Mouse (Mus musculus): ENCODE measurements around the gene Lrrc9.

Lrrc9 gene

GRCm38 (mm10) chr12:72476773-72477450 lies 35.2 kb downstream of the Lrrc9 start:
- no peak for DNase-seq

GRCm38 (mm10) chr12:72482226-72482625 lies 40.6 kb downstream of the Lrrc9 start:
- no peak for DNase-seq

GRCm38 (mm10) chr12:72484872-72485271 lies 43.2 kb downstream of the Lrrc9 start:
- no peak for DNase-seq

GRCm38 (mm10) chr12:72487498-72487897 lies 45.8 kb downstream of the Lrrc9 start:
- no peak for DNase-seq

GRCm38 (mm10) chr12:72489995-72490394 lies 48.3 kb downstream of the Lrrc9 start:
- no peak for DNase-seq

GRCm38 (mm10) chr12:72491063-72491719 lies 49.5 kb downstream of the Lrrc9 start:
- DNase-seq, result no peak

- DNase-seq, result no peak
Measured at GRCm38 (mm10) chr12:72496866-72497600, 55.4 kb downstream of the Lrrc9 start.

GRCm38 (mm10) chr12:72509606-72510005 lies 67.9 kb downstream of the Lrrc9 start:
- no peak for DNase-seq

- DNase-seq, result no peak
Measured at GRCm38 (mm10) chr12:72515446-72515845, 73.8 kb downstream of the Lrrc9 start.

GRCm38 (mm10) chr12:72518114-72518728 lies 76.6 kb downstream of the Lrrc9 start:
- no peak for DNase-seq

- no peak for DNase-seq
Measured at GRCm38 (mm10) chr12:72519352-72519751, 77.7 kb downstream of the Lrrc9 start.

GRCm38 (mm10) chr12:72519855-72520254 lies 78.2 kb downstream of the Lrrc9 start:
- no peak for DNase-seq

- peak; percentile 38 for DNase-seq
Measured at GRCm38 (mm10) chr12:72520645-72521044, 79.0 kb downstream of the Lrrc9 start.

GRCm38 (mm10) chr12:72525588-72525987 lies 83.9 kb downstream of the Lrrc9 start:
- DNase-seq, result no peak

GRCm38 (mm10) chr12:72532303-72532702 lies 90.6 kb downstream of the Lrrc9 start:
- no peak for DNase-seq

GRCm38 (mm10) chr12:72533986-72534385 lies 92.3 kb downstream of the Lrrc9 start:
- no peak for DNase-seq

- peak; percentile 27 for DNase-seq
Measured at GRCm38 (mm10) chr12:72535599-72535998, 93.9 kb downstream of the Lrrc9 start.

GRCm38 (mm10) chr12:72536021-72536597 lies 94.4 kb downstream of the Lrrc9 start, which contains the start of gene Pcnx4:
TSS of gene Pcnx4 (plus strand) at chr12:72536383.
- peak; percentile 95 for DNase-seq

- DNase-seq, result no peak
Measured at GRCm38 (mm10) chr12:72538571-72538970, 96.9 kb downstream of the Lrrc9 start.

- no peak for DNase-seq
Measured at GRCm38 (mm10) chr12:72554347-72554746, 112.7 kb downstream of the Lrrc9 start.

- no peak for DNase-seq
Measured at GRCm38 (mm10) chr12:72564281-72564795, 122.7 kb downstream of the Lrrc9 start.

All from cerebellum, adult 11 months (tissue).